Mouse (Mus musculus): Measurements from ENCODE around the gene Ahnak2.

DNA sequence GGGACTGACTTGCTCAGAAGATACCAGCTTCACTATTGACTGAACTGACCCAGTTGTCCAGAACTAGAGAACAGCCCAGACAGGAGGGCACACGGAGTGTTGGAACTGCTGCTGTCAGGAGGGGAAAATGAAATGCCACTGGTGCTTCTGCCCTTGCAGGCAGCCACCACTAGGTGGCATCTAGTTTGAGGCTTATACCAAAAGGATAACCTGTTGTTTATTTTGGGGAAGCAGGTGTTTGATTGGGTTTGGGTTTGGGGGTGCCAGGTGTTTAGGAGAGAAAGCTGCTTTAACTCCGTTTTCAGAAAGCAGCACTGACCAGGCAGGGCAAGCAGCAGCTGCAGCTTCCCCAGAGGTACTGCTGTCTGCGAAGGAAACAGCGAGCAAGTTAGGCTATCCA, 13.8 kb upstream of the Ahnak2 start:
- TF ChIP-seq CTCF (IDR thresholded peaks at IDR 0.05; ENCODE audit: borderline replicate concordance, insufficient read depth, low read depth, low read length) (peak; percentile 77), POLR2A (IDR thresholded peaks at IDR 0.05; ENCODE audit: borderline replicate concordance, insufficient read depth, low read length) (no peak)

All from cerebellum, adult 2 months (tissue).